Mouse (Mus musculus) heart, embryonic 12.5 days (tissue): Measurements from ENCODE around the gene Slfn5. TPM values are rescaled to one million over a fixed set of nuclear protein-coding genes. Genes with fewer than 3 reads are reported as not detected.

Experiments used
- ATAC-seq: fragments of 200-750 bp; cut with Nextera tagmentation; 2 replicates; pipeline ENCODE4 v1.8.0; 2017; ENCODE audit warnings: moderate TSS enrichment, moderate library complexity; ENCODE audit not compliant: insufficient number of reproducible peaks, low FRiP score
- H3K27ac ChIP-seq: fragments of 300-500 bp; sonication (generic); 2 replicates; pipeline ENCODE4 v1.5.1; 2016; ENCODE audit warnings: mild to moderate bottlenecking, moderate library complexity; ENCODE audit not compliant: poor library complexity, severe bottlenecking
- H3K27me3 ChIP-seq: fragments of 300-500 bp; sonication (generic); replicated peaks from 2 replicates; pipeline ENCODE4 v1.6.1; 2016; ENCODE audit warnings: mild to moderate bottlenecking, moderate library complexity
- H3K36me3 ChIP-seq: fragments of 300-500 bp; sonication (generic); 2 replicates; pipeline ENCODE4 v1.6.1; 2016; ENCODE audit warnings: mild to moderate bottlenecking, moderate library complexity
- H3K4me1 ChIP-seq: fragments of 300-500 bp; sonication (generic); replicated peaks from 2 replicates; pipeline ENCODE4 v1.6.1; 2016; ENCODE audit warnings: mild to moderate bottlenecking
- H3K4me2 ChIP-seq: fragments of 300-500 bp; sonication (generic); 2 replicates; pipeline ENCODE4 v1.6.1; 2016; ENCODE audit warnings: mild to moderate bottlenecking, moderate library complexity
- H3K4me3 ChIP-seq: fragments of 300-500 bp; sonication (generic); 2 replicates; pipeline ENCODE4 v1.5.1; 2016; ENCODE audit warnings: mild to moderate bottlenecking
- H3K9ac ChIP-seq: fragments of 300-500 bp; sonication (generic); 2 replicates; pipeline ENCODE4 v1.6.1; 2016; ENCODE audit warnings: mild to moderate bottlenecking, moderate library complexity
- H3K9me3 ChIP-seq: fragments of 300-500 bp; sonication (generic); replicated peaks from 2 replicates; pipeline ENCODE4 v1.6.1; 2016; ENCODE audit warnings: mild to moderate bottlenecking, moderate library complexity
- WGBS: fragments of 180-500 bp; shearing (Covaris S2); methylation state at CpG from one replicate; pipeline ENCODE4 v1.1.7; 2016; 5-methylcytosine and 5-hydroxymethylcytosine counted together
- polyA plus RNA-seq: library from polyadenylated mRNA; unstranded; fragments of >200 nt; fragmentation: Nextera tagmentation; extraction: Ambion mirVana; gene quantifications from 2 replicates; pipeline ENCODE4 v1.2.1, GENCODE M21; 2016

Slfn5 gene
- polyA plus RNA-seq, 1 experiment from 2014 or later: 2.5 TPM

DNA sequence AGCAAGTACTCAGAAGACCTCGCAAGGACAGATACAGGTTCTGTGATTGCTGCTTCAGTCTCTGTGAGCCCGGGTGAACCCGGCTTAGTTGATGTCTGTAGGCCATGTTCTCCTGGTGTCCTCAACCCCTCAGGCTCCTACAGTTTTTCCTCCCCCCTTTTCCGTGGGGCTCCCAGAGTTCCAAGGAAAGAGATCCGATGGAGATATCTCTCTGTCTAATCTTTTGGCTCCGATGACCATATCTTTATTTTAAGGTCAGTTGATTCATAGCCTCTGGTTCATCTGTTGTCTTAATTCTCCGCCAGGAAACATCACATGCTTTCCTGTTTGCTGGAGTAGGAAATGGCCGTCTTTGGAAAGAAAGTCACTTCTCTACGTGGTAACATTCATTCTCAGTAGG, 2.1 kb upstream of the Slfn5 start:
- peaks cover 28% of the 10 kb centered on the region for H3K4me1 ChIP-seq
- peaks cover 18% of the 10 kb centered on the region; the same call in 1 of the 2 replicates for H3K27me3 ChIP-seq
- H3K4me3 ChIP-seq: no peak overlapping the region
- no peak for ATAC-seq
- H3K9me3 ChIP-seq: no peaks in the 10 kb centered on the region
- 0 out of 2 replicates have a peak, but pooled peaks cover 2% of the 10 kb centered on the region for H3K36me3 ChIP-seq
- no peak overlapping the region for H3K9ac ChIP-seq
- 68% methylated on average over 9 of the region's 9 CpGs for WGBS
- H3K27ac ChIP-seq: no peak overlapping the region
- no peak overlapping the region for H3K4me2 ChIP-seq

DNA sequence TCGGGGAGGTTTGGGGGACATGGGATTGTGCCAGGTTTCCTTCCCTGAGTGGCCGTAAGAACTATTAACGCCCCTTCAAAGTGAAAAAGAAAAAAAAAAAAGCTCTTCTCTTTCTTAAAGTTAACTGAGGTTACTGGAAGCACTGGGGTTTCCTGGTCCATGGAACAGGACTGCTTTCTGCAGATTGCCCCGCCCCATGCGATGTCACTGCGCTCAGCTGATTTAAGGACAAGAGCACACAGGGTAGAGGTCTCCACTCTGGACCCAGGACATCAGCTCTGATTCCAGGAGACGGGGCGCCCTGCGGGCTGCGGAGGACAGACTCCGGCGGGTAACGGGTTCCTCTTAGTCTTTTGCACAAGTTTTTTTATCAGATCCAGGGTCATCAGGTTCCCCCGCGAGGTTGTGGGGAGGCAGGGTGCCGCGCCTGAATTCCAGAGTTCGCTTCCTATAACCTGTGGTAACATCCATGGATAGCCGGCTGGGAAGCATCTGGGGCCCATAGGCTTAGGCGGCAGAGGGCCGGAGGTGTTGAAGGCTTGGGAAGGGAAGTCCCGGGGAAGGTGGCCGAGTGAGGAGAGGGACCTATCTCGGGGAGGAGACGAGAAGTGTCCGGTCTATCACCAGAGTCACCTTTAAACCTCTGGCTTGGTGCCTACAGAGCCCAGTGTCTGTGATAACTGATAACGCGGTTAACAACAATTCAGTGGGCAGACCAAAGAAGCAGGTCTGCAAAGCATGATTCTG, 889 bp downstream of the Slfn5 start:
- H3K9ac ChIP-seq: peak overlapping the region; percentile 32
- 0 out of 2 replicates have a peak overlapping the region, but pooled peaks have one; percentile 11 for H3K27ac ChIP-seq
- H3K9me3 ChIP-seq: no peaks in the 10 kb centered on the region
- WGBS: 3% methylated on average over 28 of the region's 28 CpGs
- ATAC-seq: 0 out of 2 replicates have a peak, but pooled peaks have one; percentile 73
- peaks cover 16% of the 10 kb centered on the region for H3K4me1 ChIP-seq
- H3K4me2 ChIP-seq: peak overlapping the region; percentile 69
- no peaks in the 10 kb centered on the region for H3K36me3 ChIP-seq
- H3K27me3 ChIP-seq: peaks cover 19% of the 10 kb centered on the region; the same call in 1 of the 2 replicates
- peak overlapping the region; percentile 42 for H3K4me3 ChIP-seq

- H3K9me3 ChIP-seq: no peaks in the 10 kb centered on the region
- peak overlapping the region; percentile 42 for H3K4me3 ChIP-seq
- no peak for ATAC-seq
- H3K27me3 ChIP-seq: peaks cover 19% of the 10 kb centered on the region; the same call in 1 of the 2 replicates
- H3K4me1 ChIP-seq: peaks cover 16% of the 10 kb centered on the region
- no peaks in the 10 kb centered on the region for H3K36me3 ChIP-seq
- H3K9ac ChIP-seq: no peak overlapping the region
- 54% methylated on average over 9 of the region's 9 CpGs for WGBS
- H3K27ac ChIP-seq: no peak overlapping the region
- H3K4me2 ChIP-seq: peak overlapping the region; percentile 69
Measured at GRCm38 (mm10) chr11:82952612-82953542, 1.7 kb downstream of the Slfn5 start.

DNA sequence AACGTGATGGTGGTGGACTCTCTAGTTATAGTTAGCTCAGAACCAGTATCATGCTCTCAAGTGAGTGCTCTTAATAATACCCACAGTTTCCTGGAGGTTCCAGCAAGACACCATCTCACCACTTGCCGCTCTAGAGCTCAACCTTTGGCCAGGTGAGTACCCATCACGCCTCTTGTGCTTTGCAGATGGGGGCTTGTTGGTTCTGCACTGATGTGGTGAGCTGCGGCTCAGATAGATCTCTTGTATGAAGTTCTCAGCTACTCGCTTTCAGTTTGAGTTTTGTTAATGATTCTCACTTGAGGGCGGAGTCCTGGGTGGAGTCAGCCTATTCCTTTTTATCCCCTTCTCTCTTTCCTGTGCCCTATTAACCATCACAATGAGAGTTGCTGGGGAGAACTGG, 3.5 kb downstream of the Slfn5 start:
- Histone ChIP-seq H3K27ac (no peak overlapping the region), H3K4me1 (peaks cover 16% of the 10 kb centered on the region), H3K9ac (no peak overlapping the region), H3K4me3 (no peak overlapping the region), H3K9me3 (no peaks in the 10 kb centered on the region), H3K4me2 (no peak overlapping the region), H3K36me3 (no peaks in the 10 kb centered on the region), H3K27me3 (peaks cover 19% of the 10 kb centered on the region; the same call in 1 of the 2 replicates)
- 79% methylated on average over 6 of the region's 6 CpGs for WGBS
- ATAC-seq: no peak

GRCm38 (mm10) chr11:82956925-82957324, 5.8 kb downstream of the Slfn5 start:
- no peak for ATAC-seq
- WGBS: 57% methylated on average over 10 of the region's 10 CpGs

DNA sequence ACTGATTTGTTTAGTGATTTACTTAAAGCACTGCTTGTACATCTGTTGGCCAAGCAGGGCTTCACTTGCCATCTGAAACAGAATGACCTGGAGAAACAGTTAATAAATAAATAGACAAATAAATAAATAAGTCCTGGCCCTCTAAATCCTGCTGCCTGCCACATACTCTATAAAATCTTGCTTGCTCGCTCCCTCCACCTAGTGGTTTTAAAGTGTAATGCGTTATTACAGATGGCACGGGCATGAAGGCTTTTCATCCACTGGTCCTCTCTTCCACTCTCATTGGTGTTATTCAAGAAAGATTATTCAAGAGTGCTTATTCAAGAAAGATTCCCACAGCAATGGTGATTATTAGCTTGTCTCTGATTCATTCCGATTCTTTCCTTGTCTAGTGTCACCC, 8.5 kb downstream of the Slfn5 start:
- H3K4me3 ChIP-seq: no peak overlapping the region
- H3K27me3 ChIP-seq: no peaks in the 10 kb centered on the region; the same call in 1 of the 2 replicates
- no peak overlapping the region for H3K9ac ChIP-seq
- H3K9me3 ChIP-seq: no peaks in the 10 kb centered on the region
- no peak overlapping the region for H3K27ac ChIP-seq
- WGBS: 9% methylated on average over 4 of the region's 4 CpGs
- no peak overlapping the region for H3K4me2 ChIP-seq
- H3K36me3 ChIP-seq: no peaks in the 10 kb centered on the region
- no peak for ATAC-seq
- H3K4me1 ChIP-seq: no peaks in the 10 kb centered on the region

More at GRCm38 (mm10) chr11:82956925-82957324, 5.8 kb downstream of the Slfn5 start:
- no peak overlapping the region for H3K4me3 ChIP-seq
- H3K9ac ChIP-seq: no peak overlapping the region
- peaks cover 6% of the 10 kb centered on the region for H3K4me1 ChIP-seq
- no peaks in the 10 kb centered on the region for H3K9me3 ChIP-seq
- no peak overlapping the region for H3K4me2 ChIP-seq
- H3K27me3 ChIP-seq: peaks cover 18% of the 10 kb centered on the region; the same call in 1 of the 2 replicates
- H3K27ac ChIP-seq: no peak overlapping the region
- H3K36me3 ChIP-seq: no peaks in the 10 kb centered on the region

DNA sequence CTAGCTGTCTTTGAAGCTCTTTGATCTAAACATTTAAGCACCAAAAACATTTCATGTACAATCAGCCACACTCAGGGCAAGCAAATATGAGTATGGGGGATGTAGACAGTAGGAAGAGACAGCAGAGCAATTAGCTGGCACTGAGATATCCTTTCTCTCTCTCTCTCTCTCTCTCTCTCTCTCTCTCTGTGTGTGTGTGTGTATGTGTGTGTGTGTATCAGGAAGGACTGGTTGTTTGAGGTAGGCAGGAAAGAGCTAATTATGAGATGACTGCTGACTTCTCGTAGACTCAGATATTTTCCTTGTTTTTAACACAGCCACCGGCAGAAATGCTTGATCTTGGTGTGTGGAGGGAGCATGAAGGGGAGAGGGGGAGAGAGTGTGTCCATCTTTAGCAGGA, 10.6 kb downstream of the Slfn5 start:
- no peak for ATAC-seq
- Histone ChIP-seq H3K4me3 (no peak overlapping the region), H3K36me3 (no peaks in the 10 kb centered on the region), H3K4me1 (no peaks in the 10 kb centered on the region), H3K27me3 (no peaks in the 10 kb centered on the region; the same call in 1 of the 2 replicates), H3K9ac (no peak overlapping the region), H3K4me2 (no peak overlapping the region), H3K9me3 (no peaks in the 10 kb centered on the region), H3K27ac (no peak overlapping the region)
- WGBS: 56% methylated on average over 2 of the region's 2 CpGs

- Histone ChIP-seq H3K4me3 (no peak overlapping the region), H3K27me3 (no peaks in the 10 kb centered on the region; the same call in 1 of the 2 replicates), H3K9me3 (no peaks in the 10 kb centered on the region), H3K27ac (no peak overlapping the region), H3K9ac (no peak overlapping the region), H3K4me2 (no peak overlapping the region), H3K36me3 (no peaks in the 10 kb centered on the region), H3K4me1 (no peaks in the 10 kb centered on the region)
- no peak for ATAC-seq
- 80% methylated on average over 8 of the region's 8 CpGs for WGBS
Measured at GRCm38 (mm10) chr11:82962215-82962614, 11.1 kb downstream of the Slfn5 start.

- Histone ChIP-seq H3K27ac (no peak overlapping the region), H3K27me3 (no peaks in the 10 kb centered on the region), H3K9me3 (no peaks in the 10 kb centered on the region), H3K4me2 (peak overlapping the region; percentile 65), H3K36me3 (no peaks in the 10 kb centered on the region), H3K4me3 (peak overlapping the region; percentile 33), H3K4me1 (peaks cover 18% of the 10 kb centered on the region), H3K9ac (peak overlapping the region; percentile 9)
- ATAC-seq: no peak
- 8% methylated on average over 31 of the region's 31 CpGs for WGBS
Measured at GRCm38 (mm10) chr11:82970712-82971589, 19.8 kb downstream of the Slfn5 start.

GRCm38 (mm10) chr11:82971590-82971974, 20.4 kb downstream of the Slfn5 start:
- Histone ChIP-seq H3K9me3 (no peaks in the 10 kb centered on the region), H3K27ac (no peak overlapping the region), H3K4me1 (peaks cover 18% of the 10 kb centered on the region), H3K9ac (peak overlapping the region; percentile 9; the same call in 1 of the 2 replicates), H3K27me3 (no peaks in the 10 kb centered on the region), H3K36me3 (no peaks in the 10 kb centered on the region), H3K4me3 (no peak overlapping the region), H3K4me2 (peak overlapping the region; percentile 65)
- WGBS: 77% methylated on average over 11 of the region's 11 CpGs
- ATAC-seq: no peak
